Mouse (Mus musculus) adrenal gland, postnatal 36 days (tissue): Measurements from ENCODE around the gene Srms. TPM values are rescaled to one million over a fixed set of nuclear protein-coding genes. Genes with fewer than 3 reads are reported as not detected.

Experiments used
- DNase-seq, 2 experiments: peaks; one replicate each; pipeline ENCODE4 v3.0.0; 2021; ENCODE audit warnings: mixed read lengths in 1 of 2
- total RNA-seq, 2 experiments: library from RNA; stranded (reverse); gene quantifications; 2 replicates each; pipeline ENCODE4 v1.2.3; 2021

Gene Srms
- total RNA-seq, 2 experiments from 2014 or later = 0.53 to 0.66 TPM

- no peak for DNase-seq
Observed at GRCm38 (mm10) chr2:181160821-181161220, 52.2 kb downstream of the Srms start.

- DNase-seq = no peak
Observed at GRCm38 (mm10) chr2:181159771-181160170, 53.2 kb downstream of the Srms start.

GRCm38 (mm10) chr2:181159091-181159514, 53.9 kb downstream of the Srms start:
- DNase-seq = no peak

GRCm38 (mm10) chr2:181158471-181158870, 54.5 kb downstream of the Srms start:
- peak in 1 of 2 experiments; percentile 51 for DNase-seq

GRCm38 (mm10) chr2:181157716-181158302, 55.2 kb downstream of the Srms start:
- DNase-seq = no peak

GRCm38 (mm10) chr2:181157180-181157579, 55.8 kb downstream of the Srms start:
- DNase-seq = no peak

- peak in 1 of 2 experiments; percentile 12 for DNase-seq
Observed at GRCm38 (mm10) chr2:181156248-181157121, 56.5 kb downstream of the Srms start, which contains the start of gene Eef1a2. Eef1a2 (minus strand) TSS chr2:181157014.

GRCm38 (mm10) chr2:181155801-181156200, 57.2 kb downstream of the Srms start:
- peak; percentile 25 to 44 for DNase-seq

Other genes with a start within 250 kb of the Srms start
- gene Arfgap1, start 246.0 kb downstream of the Srms start, total RNA-seq = 10 to 100 TPM; 42.4 to 58.8 TPM
- gene Col20a1, start 226.7 kb downstream of the Srms start, total RNA-seq = 1 to 10 TPM; 1.7 to 4.3 TPM
- 10 to 100 TPM in 1 of 2 experiments, 1 to 10 TPM in 1; 5.1 to 20.0 TPM for gene Chrna4, start 169.6 kb downstream of the Srms start, total RNA-seq
- gene Kcnq2, start 77.9 kb downstream of the Srms start, total RNA-seq = 1 to 10 TPM; 3.2 to 4.4 TPM
- gene Eef1a2, start 56.2 kb downstream of the Srms start, total RNA-seq = 10 to 100 TPM; 33.0 to 40.3 TPM
- gene Ppdpf, start 25.9 kb downstream of the Srms start, total RNA-seq = 10 to 100 TPM; 76.6 to 81.8 TPM
- gene Ptk6, start 10.4 kb downstream of the Srms start, total RNA-seq = not detected
- gene Fndc11, start 6.8 kb upstream of the Srms start, total RNA-seq = not detected
- gene Helz2, start 28.8 kb upstream of the Srms start, total RNA-seq = 10 to 100 TPM; 19.3 to 28.7 TPM
- gene Gmeb2, start 74.8 kb upstream of the Srms start, total RNA-seq = 10 to 100 TPM; 14.5 to 22.0 TPM
- gene Stmn3, start 101.3 kb upstream of the Srms start, total RNA-seq = 10 to 100 TPM; 10.3 to 11.7 TPM
- 10 to 100 TPM; 26.5 to 32.1 TPM for gene Rtel1, start 106.6 kb upstream of the Srms start, total RNA-seq
- 10 to 100 TPM; 34.8 to 47.3 TPM for gene Zgpat, start 151.7 kb upstream of the Srms start, total RNA-seq
- 10 to 100 TPM; 38.9 to 45.5 TPM for gene Arfrp1, start 152.2 kb upstream of the Srms start, total RNA-seq
- 10 to 100 TPM; 13.4 to 18.1 TPM for gene Lime1, start 166.9 kb upstream of the Srms start, total RNA-seq
- 10 to 100 TPM; 16.7 to 17.5 TPM for gene Zbtb46, start 246.2 kb upstream of the Srms start, total RNA-seq